Mouse (Mus musculus): ENCODE measurements around the gene Kat2b. TPM values are rescaled to one million over a fixed set of nuclear protein-coding genes. Genes with fewer than 3 reads are reported as not detected.
"Not testable (repeated sequence)": the region's sequence is repeated elsewhere in the genome, so short reads cannot be mapped to it uniquely, and the experiment has no call there.

Gene Kat2b
- 28.9 and 38.0 TPM in 2 replicates for total RNA-seq (2017)

- ATAC-seq (replicated peaks; ENCODE audit: low read depth, poor library complexity, severe bottlenecking): no peak
Measured at GRCm38 (mm10) chr17:53566161-53566918, at the start of gene Kat2b. Gene Kat2b (plus strand): TSS chr17:53566861.

GRCm38 (mm10) chr17:53519364-53519763 lies 47.3 kb upstream of the Kat2b start:
- no peak for ATAC-seq (replicated peaks; ENCODE audit: low read depth, poor library complexity, severe bottlenecking)

GRCm38 (mm10) chr17:53520509-53520908 lies 46.2 kb upstream of the Kat2b start:
- no peak for ATAC-seq (replicated peaks; ENCODE audit: low read depth, poor library complexity, severe bottlenecking)

DNA sequence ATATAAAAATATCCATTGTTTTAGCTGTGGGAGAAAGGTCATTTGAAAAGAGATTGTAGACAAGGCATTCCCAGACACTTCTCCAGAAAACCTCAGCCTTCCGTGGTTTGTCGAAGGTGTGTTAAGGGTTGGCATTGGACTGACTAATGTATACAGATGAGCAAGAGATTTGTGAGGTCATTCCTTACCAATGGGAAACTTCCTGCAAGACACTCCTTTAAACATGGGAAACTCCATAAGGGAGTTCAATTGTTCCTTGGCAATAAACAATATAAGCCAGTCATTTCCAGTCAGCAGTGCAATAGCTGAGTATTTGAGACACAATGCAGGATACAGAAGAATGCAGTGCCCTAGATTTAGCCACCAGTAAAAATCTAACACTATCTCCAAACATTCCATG lies 38.6 kb upstream of the Kat2b start:
- ATAC-seq (replicated peaks; ENCODE audit: low read depth, poor library complexity, severe bottlenecking): no peak

GRCm38 (mm10) chr17:53531160-53531559 lies 35.5 kb upstream of the Kat2b start:
- ATAC-seq (replicated peaks; ENCODE audit: low read depth, poor library complexity, severe bottlenecking): no peak

DNA sequence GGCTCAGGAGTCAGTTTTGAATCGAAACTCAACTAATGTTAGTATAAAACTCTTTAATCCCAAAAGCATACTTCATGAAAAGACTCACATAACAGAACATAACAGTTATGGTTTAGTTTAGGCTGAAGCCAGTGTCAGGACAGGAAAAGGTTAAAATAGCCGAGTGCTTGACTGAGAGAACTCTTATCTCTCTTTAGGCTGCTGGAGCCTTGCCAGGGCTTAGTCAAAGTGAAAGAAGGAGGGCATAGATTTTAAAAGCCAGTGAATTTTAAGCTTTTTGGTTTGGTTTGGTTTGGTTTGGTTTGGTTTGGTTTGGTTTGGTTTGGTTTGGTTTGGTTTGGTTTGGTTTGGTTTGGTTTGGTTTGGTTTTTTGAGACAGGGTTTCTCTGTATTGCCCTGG lies 34.2 kb upstream of the Kat2b start:
- ATAC-seq (replicated peaks; ENCODE audit: low read depth, poor library complexity, severe bottlenecking): peak; percentile 74

DNA sequence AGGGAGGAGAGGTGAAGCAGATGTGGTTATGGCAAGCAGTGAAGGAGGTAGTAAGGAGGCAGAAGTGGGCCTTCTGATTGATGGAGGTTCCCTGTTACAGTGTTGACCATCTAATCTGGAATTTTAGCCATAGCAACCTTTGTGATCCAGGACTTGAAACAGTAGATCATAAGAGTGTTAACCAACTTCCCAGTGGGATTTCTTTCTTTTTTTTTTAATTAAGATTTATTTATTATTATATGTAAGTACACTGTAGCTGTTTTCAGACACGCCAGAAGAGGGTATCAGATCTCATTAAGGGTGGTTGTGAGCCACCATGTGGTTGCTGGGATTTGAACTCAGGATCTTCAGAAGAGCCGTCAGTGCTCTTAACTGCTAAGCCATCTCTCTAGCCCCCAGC lies 27.3 kb upstream of the Kat2b start, which contains the start of gene Pp2d1:
Gene Pp2d1 (minus strand): TSS at position 101 of the 400 bp plus-strand sequence.
- ATAC-seq (replicated peaks; ENCODE audit: low read depth, poor library complexity, severe bottlenecking): not testable (repeated sequence)

DNA sequence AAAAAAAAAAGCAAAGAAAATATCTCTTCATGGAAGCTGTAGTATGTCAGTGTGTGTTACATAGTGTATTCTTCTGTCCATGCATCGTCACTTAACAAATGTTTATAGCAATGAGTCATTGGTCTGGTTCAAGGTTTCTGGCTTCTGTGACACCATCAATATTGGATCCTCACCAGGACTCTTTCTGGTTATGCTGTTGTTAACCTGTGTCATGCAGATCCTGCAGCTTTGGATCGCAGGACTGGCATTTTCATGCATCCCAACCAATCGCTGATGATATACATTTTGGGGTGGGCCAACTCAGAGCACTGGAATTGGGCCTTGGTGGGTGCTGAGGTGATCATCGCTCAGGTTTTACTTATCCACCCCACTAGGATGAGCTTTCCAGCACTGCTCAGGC lies 24.1 kb upstream of the Kat2b start:
- no peak for ATAC-seq (replicated peaks; ENCODE audit: low read depth, poor library complexity, severe bottlenecking)

DNA sequence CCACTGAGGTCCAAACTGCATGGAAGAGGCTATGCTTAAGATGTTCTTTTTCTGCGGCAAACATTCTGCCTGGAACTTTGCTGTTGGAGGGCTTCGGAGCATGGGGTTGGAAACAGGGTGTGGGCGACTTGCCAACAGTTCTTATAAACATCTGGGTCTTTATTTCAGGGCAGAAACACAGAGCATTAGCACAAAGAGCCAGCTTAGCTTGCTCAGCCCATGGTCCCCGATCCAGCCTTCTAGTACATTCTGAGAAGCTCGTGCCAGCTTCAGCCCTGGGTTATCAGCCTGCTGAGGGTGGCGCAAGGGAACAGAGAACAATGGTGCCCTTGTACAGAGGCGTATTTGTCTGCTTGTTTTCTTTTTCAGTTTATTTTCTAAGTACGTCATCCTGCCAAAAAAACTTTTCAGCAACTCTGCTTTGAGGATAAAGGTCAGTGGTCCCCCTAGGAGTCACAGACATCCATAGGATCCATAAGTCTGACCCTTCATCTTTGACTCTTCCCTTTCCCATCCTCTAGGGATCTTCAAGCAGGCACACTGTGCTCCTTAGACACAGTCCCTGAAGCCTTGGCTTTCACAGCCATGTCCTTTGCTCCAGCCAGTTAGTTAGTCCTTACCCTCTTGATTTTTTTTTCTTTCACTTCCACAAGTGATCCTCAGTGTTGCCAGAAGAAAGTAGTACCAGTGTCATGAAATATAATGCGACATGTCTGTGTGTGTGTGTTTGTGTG lies 22.9 kb upstream of the Kat2b start:
- ATAC-seq (replicated peaks; ENCODE audit: low read depth, poor library complexity, severe bottlenecking): no peak

GRCm38 (mm10) chr17:53551306-53552299 lies 15.1 kb upstream of the Kat2b start:
- no peak for ATAC-seq (replicated peaks; ENCODE audit: low read depth, poor library complexity, severe bottlenecking)

- ATAC-seq (replicated peaks; ENCODE audit: low read depth, poor library complexity, severe bottlenecking): peak; percentile 87
Measured at GRCm38 (mm10) chr17:53554088-53554487, 12.6 kb upstream of the Kat2b start.

- ATAC-seq (replicated peaks; ENCODE audit: low read depth, poor library complexity, severe bottlenecking): peak; percentile 62; the same call in 1 of the 2 replicates
Measured at GRCm38 (mm10) chr17:53554813-53555212, 11.8 kb upstream of the Kat2b start.

GRCm38 (mm10) chr17:53557443-53557842 lies 9.2 kb upstream of the Kat2b start:
- ATAC-seq (replicated peaks; ENCODE audit: low read depth, poor library complexity, severe bottlenecking): no peak

- ATAC-seq (replicated peaks; ENCODE audit: low read depth, poor library complexity, severe bottlenecking): no peak
Measured at GRCm38 (mm10) chr17:53559646-53560045, 7.0 kb upstream of the Kat2b start.

- no peak for ATAC-seq (replicated peaks; ENCODE audit: low read depth, poor library complexity, severe bottlenecking)
Measured at GRCm38 (mm10) chr17:53561458-53562029, 5.1 kb upstream of the Kat2b start.

DNA sequence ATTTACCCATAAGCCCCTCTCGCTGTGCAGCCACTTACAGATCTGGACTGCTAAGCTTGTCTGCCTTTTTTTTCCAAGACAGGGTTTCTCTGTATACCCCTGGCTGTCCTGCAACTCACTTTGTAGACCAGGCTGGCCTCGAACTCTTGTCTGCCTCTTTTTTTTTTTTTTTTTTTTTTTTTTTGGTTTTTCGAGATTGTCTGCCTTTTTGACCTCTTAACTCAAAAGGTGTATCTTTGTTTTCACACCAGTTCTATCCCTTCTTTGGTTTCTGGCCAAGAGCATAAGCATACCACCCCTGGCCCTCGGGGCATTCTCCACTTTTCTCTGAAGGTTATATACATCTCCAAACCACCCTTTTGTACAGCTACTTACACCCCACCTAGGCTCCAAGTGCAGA lies 1.8 kb upstream of the Kat2b start:
- ATAC-seq (replicated peaks; ENCODE audit: low read depth, poor library complexity, severe bottlenecking): no peak

- ATAC-seq (replicated peaks; ENCODE audit: low read depth, poor library complexity, severe bottlenecking): peak; percentile 56
Measured at GRCm38 (mm10) chr17:53566919-53567345, 271 bp downstream of the Kat2b start.

GRCm38 (mm10) chr17:53567346-53568101 lies 863 bp downstream of the Kat2b start:
- peak; percentile 0; the same call in 1 of the 2 replicates for ATAC-seq (replicated peaks; ENCODE audit: low read depth, poor library complexity, severe bottlenecking)

GRCm38 (mm10) chr17:53568118-53568517 lies 1.5 kb downstream of the Kat2b start:
- ATAC-seq (replicated peaks; ENCODE audit: low read depth, poor library complexity, severe bottlenecking): peak; percentile 71
